Mouse (Mus musculus): ENCODE data around the gene Fasn. TPM values are rescaled to one million over a fixed set of nuclear protein-coding genes. Genes with fewer than 3 reads are reported as not detected.
"Not testable (repeated sequence)": the region's sequence is repeated elsewhere in the genome, so short reads cannot be mapped to it uniquely, and the experiment has no call there.

Gene Fasn
- polyA plus RNA-seq, 1 experiment from 2014 or later, result 131 TPM

GRCm38 (mm10) chr11:120804274-120804673, 20.1 kb downstream of the Fasn start:
- Histone ChIP-seq H3K4me1 (replicated peaks) (peaks cover 14% of the 10 kb centered on the region), H3K27ac (no peak overlapping the region), H3K4me3 (no peak overlapping the region), H3K36me3 (peaks cover 46% of the 10 kb centered on the region), H3K27me3 (ENCODE audit: insufficient read depth, poor library complexity, severe bottlenecking) (no peaks in the 10 kb centered on the region), H3K9me3 (no peaks in the 10 kb centered on the region)
- no peak for DNase-seq (ENCODE audit: low spot score)
- 79% methylated on average over 7 of the region's 7 CpGs for WGBS

GRCm38 (mm10) chr11:120800061-120800904, 24.1 kb downstream of the Fasn start:
- Histone ChIP-seq H3K4me1 (replicated peaks) (peaks cover 29% of the 10 kb centered on the region), H3K4me3 (peak overlapping the region; percentile 26), H3K36me3 (peaks cover 6% of the 10 kb centered on the region), H3K27ac (peak overlapping the region; percentile 82), H3K9me3 (no peaks in the 10 kb centered on the region), H3K27me3 (ENCODE audit: insufficient read depth, poor library complexity, severe bottlenecking) (no peaks in the 10 kb centered on the region)
- 12% methylated on average over 10 of the region's 10 CpGs for WGBS
- DNase-seq (ENCODE audit: low spot score), result peak; percentile 91

DNA sequence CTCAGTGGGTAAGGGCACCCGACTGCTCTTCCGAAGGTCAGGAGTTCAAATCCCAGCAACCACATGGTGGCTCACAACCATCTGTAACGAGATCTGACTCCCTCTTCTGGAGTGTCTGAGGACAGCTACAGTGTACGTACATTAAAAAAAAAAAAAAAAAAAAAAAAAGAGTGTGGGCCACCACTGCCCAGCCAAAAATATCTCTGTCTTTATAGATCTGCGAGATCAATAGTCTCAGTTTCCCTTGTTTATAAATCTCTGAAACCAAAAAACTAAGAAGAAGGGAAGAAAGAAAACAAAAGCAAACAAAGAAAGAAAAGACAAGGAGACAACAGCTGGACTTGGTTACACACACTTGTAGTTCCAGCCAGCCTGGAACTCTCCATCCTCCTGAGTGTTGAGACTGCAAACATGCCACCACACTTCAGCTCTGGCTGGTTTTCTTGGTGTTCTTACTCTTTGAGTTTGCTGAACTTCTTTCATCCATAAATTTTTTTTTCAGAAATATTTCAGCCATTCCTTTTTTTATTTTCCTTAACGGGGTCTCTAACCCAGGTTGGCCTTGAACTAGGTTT, 24.9 kb downstream of the Fasn start:
- Histone ChIP-seq H3K27me3 (ENCODE audit: insufficient read depth, poor library complexity, severe bottlenecking) (no peaks in the 10 kb centered on the region), H3K4me1 (replicated peaks) (peaks cover 37% of the 10 kb centered on the region), H3K9me3 (no peaks in the 10 kb centered on the region), H3K27ac (peak overlapping the region; percentile 82), H3K36me3 (peaks cover 8% of the 10 kb centered on the region), H3K4me3 (peak overlapping the region; percentile 26; the same call in 1 of the 2 replicates)
- 79% methylated on average over 6 of the region's 6 CpGs for WGBS
- no peak for DNase-seq (ENCODE audit: low spot score)

DNA sequence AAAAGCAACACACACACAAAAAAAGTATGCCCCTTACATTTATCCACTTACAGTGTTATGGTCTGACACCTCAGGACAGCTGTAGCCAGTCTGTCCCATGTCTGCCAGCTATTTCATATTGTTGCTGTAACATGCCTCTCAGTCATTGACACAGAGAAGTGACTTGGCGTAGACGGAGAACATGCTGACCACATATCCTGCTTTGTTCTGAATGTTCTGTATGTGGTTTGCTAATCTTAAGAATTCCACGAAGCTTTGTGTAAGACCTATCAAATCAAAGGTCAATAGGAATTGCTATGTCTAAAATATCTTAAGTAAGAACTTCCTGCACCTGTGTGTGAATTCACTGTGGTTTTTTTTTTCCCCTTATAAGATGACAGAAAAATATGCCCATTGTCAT, 26.1 kb downstream of the Fasn start:
- no peak for DNase-seq (ENCODE audit: low spot score)
- WGBS, result 87% methylated on average over 3 of the region's 3 CpGs
- peaks cover 19% of the 10 kb centered on the region for H3K36me3 ChIP-seq
- peaks cover 43% of the 10 kb centered on the region for H3K4me1 ChIP-seq (replicated peaks)
- no peaks in the 10 kb centered on the region for H3K27me3 ChIP-seq (ENCODE audit: insufficient read depth, poor library complexity, severe bottlenecking)
- H3K27ac ChIP-seq, result no peak overlapping the region
- no peaks in the 10 kb centered on the region for H3K9me3 ChIP-seq
- no peak overlapping the region for H3K4me3 ChIP-seq

GRCm38 (mm10) chr11:120796614-120796946, 27.8 kb downstream of the Fasn start:
- Histone ChIP-seq H3K27me3 (ENCODE audit: insufficient read depth, poor library complexity, severe bottlenecking) (no peaks in the 10 kb centered on the region), H3K9me3 (no peaks in the 10 kb centered on the region), H3K36me3 (peaks cover 36% of the 10 kb centered on the region), H3K4me1 (replicated peaks) (peaks cover 43% of the 10 kb centered on the region), H3K4me3 (peak overlapping the region; percentile 100), H3K27ac (peak overlapping the region; percentile 92)
- no peak for DNase-seq (ENCODE audit: low spot score)
- 34% methylated on average over 8 of the region's 8 CpGs for WGBS

DNA sequence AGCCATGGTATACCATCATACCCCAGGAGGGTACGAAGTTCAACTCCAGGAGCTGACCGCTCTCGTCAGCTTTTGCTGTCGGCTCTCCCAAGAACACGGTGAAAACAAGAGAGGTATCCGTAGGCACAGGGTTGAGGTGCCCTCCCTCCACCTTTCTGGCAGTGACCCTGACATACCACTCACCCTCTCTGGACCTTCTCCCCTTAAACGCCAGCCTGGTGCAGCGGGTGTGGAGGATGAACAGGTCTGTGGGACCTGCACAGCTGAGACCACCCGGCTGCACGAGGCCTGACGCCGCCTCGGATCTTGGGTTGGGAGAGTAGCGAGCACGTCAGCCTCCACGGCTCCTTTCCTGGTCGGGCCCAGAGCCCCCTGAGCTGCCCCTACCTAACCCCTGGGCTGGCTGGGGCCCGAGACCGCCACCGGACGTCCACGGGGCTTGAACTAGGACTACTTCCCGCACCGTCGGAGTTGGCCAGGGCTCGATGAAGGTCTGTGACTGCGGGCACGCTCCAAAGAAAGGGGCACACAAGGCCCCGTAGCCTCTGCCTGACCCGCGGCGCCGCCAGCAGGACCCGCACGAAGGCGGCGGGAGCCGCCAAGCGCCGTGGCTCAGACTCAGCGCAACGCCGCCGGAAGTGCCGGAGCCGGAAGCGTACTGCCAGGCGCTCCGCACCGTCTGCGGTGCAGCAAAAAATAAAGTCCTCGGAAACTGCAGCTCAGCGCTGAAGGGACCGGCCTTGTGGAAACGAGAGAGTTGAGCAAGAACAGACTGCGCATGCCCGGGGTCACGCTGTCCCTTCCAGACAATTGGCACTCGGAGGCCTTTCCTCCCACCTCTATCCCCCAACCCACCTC, 28.4 kb downstream of the Fasn start, which contains the start of gene Dus1l:
Gene Dus1l (minus strand): TSS at position 648 of the 858 bp plus-strand sequence.
- Histone ChIP-seq H3K36me3 (peaks cover 42% of the 10 kb centered on the region), H3K4me1 (replicated peaks) (peaks cover 43% of the 10 kb centered on the region), H3K27ac (peak within 1 kb of the TSS; percentile 92), H3K4me3 (peak within 1 kb of the TSS; percentile 100), H3K27me3 (ENCODE audit: insufficient read depth, poor library complexity, severe bottlenecking) (no peaks in the 10 kb centered on the region), H3K9me3 (no peaks in the 10 kb centered on the region)
- DNase-seq (ENCODE audit: low spot score), result peak; percentile 98
- WGBS, result 2% methylated on average over 59 of the region's 59 CpGs

GRCm38 (mm10) chr11:120792652-120793051, 31.7 kb downstream of the Fasn start:
- H3K9me3 ChIP-seq, result no peaks in the 10 kb centered on the region
- peaks cover 30% of the 10 kb centered on the region for H3K4me1 ChIP-seq (replicated peaks)
- DNase-seq (ENCODE audit: low spot score), result no peak
- H3K27ac ChIP-seq, result no peak overlapping the region
- H3K27me3 ChIP-seq (ENCODE audit: insufficient read depth, poor library complexity, severe bottlenecking), result no peaks in the 10 kb centered on the region
- no peak overlapping the region for H3K4me3 ChIP-seq
- H3K36me3 ChIP-seq, result peaks cover 74% of the 10 kb centered on the region
- WGBS, result 96% methylated on average over 9 of the region's 9 CpGs

DNA sequence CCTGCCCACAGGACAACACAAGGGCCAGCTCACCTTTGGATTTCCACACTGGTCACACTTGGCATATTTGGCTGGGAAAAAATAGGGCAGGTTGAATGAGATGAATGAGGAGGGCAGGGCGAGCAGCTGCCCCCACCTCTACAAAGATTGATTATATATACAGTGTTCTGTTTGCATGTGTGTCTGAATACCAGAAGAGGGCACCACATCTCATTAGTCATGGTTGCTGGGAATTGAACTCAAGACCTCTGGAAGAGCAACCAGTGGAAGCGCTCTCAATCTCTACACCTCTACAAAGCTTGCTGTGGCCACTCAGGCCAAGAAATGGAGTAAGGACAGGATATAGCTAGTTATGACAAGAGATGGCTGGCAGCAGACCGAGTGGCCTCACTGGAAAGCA, 34.5 kb downstream of the Fasn start:
- no peak overlapping the region for H3K4me3 ChIP-seq
- H3K36me3 ChIP-seq, result peaks cover 92% of the 10 kb centered on the region
- H3K27ac ChIP-seq, result no peak overlapping the region
- DNase-seq (ENCODE audit: low spot score), result no peak
- H3K27me3 ChIP-seq (ENCODE audit: insufficient read depth, poor library complexity, severe bottlenecking), result no peaks in the 10 kb centered on the region
- 90% methylated on average over 3 of the region's 3 CpGs for WGBS
- peaks cover 23% of the 10 kb centered on the region for H3K4me1 ChIP-seq (replicated peaks)
- no peaks in the 10 kb centered on the region for H3K9me3 ChIP-seq

DNA sequence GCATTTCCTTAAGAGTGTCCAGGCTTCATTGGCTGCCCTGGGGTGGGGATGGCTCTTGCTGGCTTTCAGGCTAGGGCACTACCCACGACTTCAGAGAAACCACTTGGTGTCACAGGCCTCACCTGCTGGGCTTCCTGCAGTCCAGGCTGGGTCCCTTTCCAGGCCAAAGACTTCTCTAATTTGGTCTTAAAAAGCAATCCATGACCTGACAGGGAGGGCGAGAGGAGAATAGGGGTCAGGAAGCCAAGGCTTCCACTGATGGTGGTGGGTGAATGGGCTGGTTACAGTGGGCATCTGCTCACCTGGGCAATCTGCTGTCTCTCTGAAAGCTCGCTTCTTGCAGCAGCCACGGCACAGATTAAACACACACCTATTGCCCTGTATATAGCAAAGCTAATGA, 35.0 kb downstream of the Fasn start:
- H3K27ac ChIP-seq, result no peak overlapping the region
- peaks cover 87% of the 10 kb centered on the region for H3K36me3 ChIP-seq
- peaks cover 22% of the 10 kb centered on the region for H3K4me1 ChIP-seq (replicated peaks)
- WGBS, result 85% methylated on average over 4 of the region's 4 CpGs
- no peaks in the 10 kb centered on the region for H3K9me3 ChIP-seq
- no peaks in the 10 kb centered on the region for H3K27me3 ChIP-seq (ENCODE audit: insufficient read depth, poor library complexity, severe bottlenecking)
- no peak for DNase-seq (ENCODE audit: low spot score)
- H3K4me3 ChIP-seq, result no peak overlapping the region

DNA sequence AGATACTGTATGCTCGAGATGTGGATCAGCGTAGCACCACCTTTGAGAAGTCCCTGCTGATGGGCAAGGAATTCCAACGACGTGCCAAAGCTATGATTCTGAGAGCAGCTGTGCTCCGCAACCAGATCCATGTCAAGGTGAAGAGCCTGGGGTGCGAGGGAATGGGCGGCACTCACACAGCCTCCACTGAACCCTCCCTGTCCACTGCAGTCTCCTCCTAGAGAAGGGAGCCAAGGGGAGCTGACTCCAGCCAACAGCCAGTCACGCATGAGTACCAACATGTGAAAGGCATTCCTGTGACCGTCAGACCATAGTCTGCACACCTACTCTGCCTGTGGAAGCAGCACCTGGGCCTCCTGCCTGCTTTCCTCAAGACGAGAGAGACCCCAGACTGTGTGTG, 35.9 kb downstream of the Fasn start:
- H3K4me3 ChIP-seq; H3K27ac ChIP-seq; DNase-seq (ENCODE audit: low spot score); H3K27me3 ChIP-seq (ENCODE audit: insufficient read depth, poor library complexity, severe bottlenecking); H3K9me3 ChIP-seq: not testable (repeated sequence)
- Histone ChIP-seq H3K36me3 (peaks cover 79% of the 10 kb centered on the region), H3K4me1 (replicated peaks) (peaks cover 23% of the 10 kb centered on the region)
- 91% methylated on average over 10 of the region's 10 CpGs for WGBS

- Histone ChIP-seq H3K4me3 (peak overlapping the region; percentile 99), H3K9me3 (no peaks in the 10 kb centered on the region), H3K4me1 (replicated peaks) (peaks cover 32% of the 10 kb centered on the region), H3K36me3 (peaks cover 66% of the 10 kb centered on the region), H3K27ac (peak overlapping the region; percentile 89), H3K27me3 (ENCODE audit: insufficient read depth, poor library complexity, severe bottlenecking) (peaks cover 12% of the 10 kb centered on the region)
- 42% methylated on average over 9 of the region's 9 CpGs for WGBS
- DNase-seq (ENCODE audit: low spot score), result no peak
These were observed 39.2 kb downstream of the Fasn start for GRCm38 (mm10) chr11:120785145-120785544.

GRCm38 (mm10) chr11:120784064-120784791, 40.1 kb downstream of the Fasn start, which contains the start of the genes Rfng and Gps1:
Gene Rfng (minus strand): TSS chr11:120784207.
Gene Gps1 (plus strand): TSS chr11:120784272.
- Histone ChIP-seq H3K4me1 (replicated peaks) (peaks cover 32% of the 10 kb centered on the region), H3K9me3 (no peaks in the 10 kb centered on the region), H3K27me3 (ENCODE audit: insufficient read depth, poor library complexity, severe bottlenecking) (peaks cover 12% of the 10 kb centered on the region), H3K27ac (peak within 1 kb of the TSS; percentile 89), H3K4me3 (peak within 1 kb of the TSS; percentile 99), H3K36me3 (peaks cover 58% of the 10 kb centered on the region)
- under 1% methylated on average over 106 of the region's 107 CpGs for WGBS
- peak; percentile 84 for DNase-seq (ENCODE audit: low spot score)

Data from hindbrain, embryonic 10.5 days (tissue).